11 mouse cellular contexts compared by ENCODE assay signal in the genomic region with DNA sequence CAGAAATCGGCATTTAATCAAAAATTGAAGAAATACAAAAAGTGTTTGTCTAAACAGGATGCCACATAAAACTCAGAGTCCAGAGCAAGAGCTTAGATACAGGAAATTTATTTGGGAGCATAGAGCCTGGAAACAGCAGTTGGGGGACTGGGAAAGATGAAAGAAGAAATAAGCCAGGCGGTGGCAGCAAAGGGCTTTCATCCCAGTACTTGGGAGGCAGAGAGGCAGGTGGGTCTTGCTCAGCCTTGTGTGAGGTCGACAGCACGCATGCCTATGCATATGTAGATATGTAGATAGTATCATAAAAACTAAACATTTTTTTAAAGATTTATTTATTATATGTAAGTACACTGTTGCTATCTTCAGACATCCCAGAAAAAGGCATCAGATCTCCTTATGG. TPM values are rescaled to one million over a fixed set of nuclear protein-coding genes. Genes with fewer than 3 reads are reported as not detected.
DNase-seq lines count a peak whose midpoint lies in the region; ATAC-seq and TF ChIP-seq lines count a peak whose summit lies in the region.
"Had no signal": no experiment of that assay in that cellular context is flagged by ENCODE, and none has a peak within 500 bp of the region (broad histone marks: within the 10 kb centered on the region; RNA-seq: fewer than 3 reads in every experiment).

No protein-coding gene starts in this region.

- H3K9me3 ChIP-seq in kidney, embryonic 15.5 days (replicated peaks) = no peaks in the 10 kb centered on the region
- no peaks in the 10 kb centered on the region for H3K9me3 ChIP-seq in lung, postnatal 0 days (ENCODE audit: low read length)
- H3K9me3 ChIP-seq: heart, embryonic 10.5 days had no signal

- no peak for TF ChIP-seq EP300 in lung, postnatal 0 days (IDR thresholded peaks at IDR 0.05)

- peak; percentile 8 for DNase-seq in kidney, adult 18-20 months
- peak; percentile 49 for DNase-seq in lung, postnatal 0 days (ENCODE audit: low spot score)
- DNase-seq in lung, postnatal 25 days (ENCODE audit: low spot score) = no peak
- no peak for DNase-seq in Patski (ENCODE audit: low read depth, low spot score)
- DNase-seq in natural killer cell, adult 2 months (ENCODE audit: low spot score in 2 of 2) = no peak
- DNase-seq: retina, postnatal 1 day had no signal

- POLR2A ChIA-PET in Patski (lab: Charles Lee) = no interaction called here

- CTCF ChIA-PET in Patski (lab: Charles Lee) = interaction anchor here (1.3 to 3.2 kb wide), 2 partner anchors 11 to 225 kb away, joined by 3 to 10 read pairs; no protein-coding TSS in a partner anchor

- no peaks in the 10 kb centered on the region for H3K27me3 ChIP-seq in kidney, embryonic 15.5 days
- H3K27me3 ChIP-seq in lung, postnatal 0 days (replicated peaks; ENCODE audit: insufficient read depth, low read length) = no peaks in the 10 kb centered on the region
- H3K27me3 ChIP-seq in Patski = no peaks in the 10 kb centered on the region

- no peak overlapping the region for H3K9ac ChIP-seq in kidney, embryonic 15.5 days
- H3K9ac ChIP-seq in lung, postnatal 0 days (replicated peaks; ENCODE audit: low read depth) = no peak overlapping the region

- no peak overlapping the region for H3K4me3 ChIP-seq in kidney, embryonic 15.5 days (replicated peaks)
- no peak overlapping the region for H3K4me3 ChIP-seq in lung, postnatal 0 days (ENCODE audit: low read depth, low read length)
- H3K4me3 ChIP-seq: heart, embryonic 10.5 days had no signal

- peaks cover 5% of the 10 kb centered on the region; the same call in 1 of the 2 replicates for H3K4me1 ChIP-seq in kidney, embryonic 15.5 days
- no peaks in the 10 kb centered on the region; the same call in 1 of the 2 replicates for H3K4me1 ChIP-seq in lung, postnatal 0 days (ENCODE audit: insufficient read depth, low read depth, low read length)

- H3K4me2 ChIP-seq in kidney, embryonic 15.5 days = no peak overlapping the region
- H3K4me2 ChIP-seq in lung, postnatal 0 days (replicated peaks; ENCODE audit: low read depth, low read length) = no peak overlapping the region

- WGBS in kidney, embryonic 15.5 days = 68% methylated on average over 4 of the region's 4 CpGs
- WGBS in lung, postnatal 0 days = 53% methylated on average over 4 of the region's 4 CpGs

- H3K27ac ChIP-seq in kidney, embryonic 15.5 days = no peak overlapping the region
- H3K27ac ChIP-seq in lung, postnatal 0 days (ENCODE audit: low read length) = no peak overlapping the region
- H3K27ac ChIP-seq: heart, embryonic 10.5 days had no signal

- peak; percentile 60 for TF ChIP-seq CTCF in lung, postnatal 0 days (IDR thresholded peaks at IDR 0.05)
- peak; percentile 40 for TF ChIP-seq CTCF in Patski (IDR thresholded peaks at IDR 0.05)

- peaks cover 41% of the 10 kb centered on the region for H3K36me3 ChIP-seq in kidney, embryonic 15.5 days
- no peaks in the 10 kb centered on the region for H3K36me3 ChIP-seq in lung, postnatal 0 days (ENCODE audit: insufficient read depth, low read length)

- no peak for ATAC-seq in kidney, embryonic 15.5 days (replicated peaks; ENCODE audit: low FRiP score)
- no peak for ATAC-seq in lung, postnatal 0 days
- ATAC-seq in Patski = no peak
- peak; percentile 42 for ATAC-seq in megakaryocyte progenitor cell, adult 5-6 weeks (replicated peaks; ENCODE audit: poor library complexity)

- in situ Hi-C loops in Patski (cut with MboI; ENCODE audit: low pct_unique_long_range_greater_than_20kb) = no loop called here

RNA-seq across cellular contexts. Expression of gene Samhd1, which starts 7.0 kb away (rescaled TPM):
- 25.3 and 27.2 TPM in 2 replicates for polyA plus RNA-seq in kidney, embryonic 15.5 days (2015; fragmentation: Nextera tagmentation; extraction: Ambion mirVana)
- polyA plus RNA-seq in lung, postnatal 0 days (2015; fragmentation: Nextera tagmentation; extraction: Ambion mirVana) = 103 and 110 TPM in 2 replicates
- 64.5 TPM for polyA plus RNA-seq in Patski (2021)
- total RNA-seq in megakaryocyte progenitor cell, adult 5-6 weeks (2015) = 90.6 and 93.0 TPM in 2 replicates
- 60.4 and 62.9 TPM in 2 replicates for total RNA-seq in megakaryocyte progenitor cell, adult 5-6 weeks (2017)

RNA-seq across cellular contexts. Expression of gene Tldc2, which starts 41.2 kb away (rescaled TPM):
- 0.27 TPM in 1 of 2 replicates, not detected in the other for polyA plus RNA-seq in kidney, embryonic 15.5 days (2015; fragmentation: Nextera tagmentation; extraction: Ambion mirVana)
- not detected in 2 replicates for polyA plus RNA-seq in lung, postnatal 0 days (2015; fragmentation: Nextera tagmentation; extraction: Ambion mirVana)
- polyA plus RNA-seq in Patski (2021) = 0.33 TPM
- not detected in 2 replicates for total RNA-seq in megakaryocyte progenitor cell, adult 5-6 weeks (2015)
- total RNA-seq in megakaryocyte progenitor cell, adult 5-6 weeks (2017) = not detected in 2 replicates
- total RNA-seq: left cerebral cortex, postnatal 14 days had no signal
- polyA plus RNA-seq: heart, embryonic 10.5 days; macrophage had no signal

RNA-seq across cellular contexts. Expression of gene Soga1, which starts 49.0 kb away (rescaled TPM):
- 3.5 and 4.2 TPM in 2 replicates for polyA plus RNA-seq in kidney, embryonic 15.5 days (2015; fragmentation: Nextera tagmentation; extraction: Ambion mirVana)
- polyA plus RNA-seq in lung, postnatal 0 days (2015; fragmentation: Nextera tagmentation; extraction: Ambion mirVana) = 2.5 and 3.1 TPM in 2 replicates
- polyA plus RNA-seq in Patski (2021) = 35.3 TPM
- 1.9 and 2.9 TPM in 2 replicates for total RNA-seq in megakaryocyte progenitor cell, adult 5-6 weeks (2015)
- total RNA-seq in megakaryocyte progenitor cell, adult 5-6 weeks (2017) = 2.3 and 2.4 TPM in 2 replicates

Comparison
In these comparisons a context has a peak if more than half of its experiments do, and no peak if none do; other contexts are left out.
1. DNase-seq: peak in kidney, adult 18-20 months (single experiment) and lung, postnatal 0 days (single experiment); none in lung, postnatal 25 days (single experiment), Patski (single experiment) and natural killer cell, adult 2 months (0 of 2).